Mouse (Mus musculus): ENCODE measurements around the gene Dnajb2. TPM values are rescaled to one million over a fixed set of nuclear protein-coding genes. Genes with fewer than 3 reads are reported as not detected.

Dnajb2 gene
- polyA plus RNA-seq, 1 experiment from 2014 or later, result 24.2 TPM

- DNase-seq (ENCODE audit: low spot score) (no peak), ATAC-seq (ENCODE audit: low FRiP score, low TSS enrichment) (no peak)
- Histone ChIP-seq H3K4me3 (ENCODE audit: low read depth, low read length) (0 out of 2 replicates have a peak overlapping the region, but pooled peaks have one; percentile 52), H3K27me3 (ENCODE audit: control insufficient read depth, insufficient read depth, low read length) (no peaks in the 10 kb centered on the region), H3K9ac (ENCODE audit: low read length) (0 out of 2 replicates have a peak overlapping the region, but pooled peaks have one; percentile 27), H3K27ac (replicated peaks) (no peak overlapping the region), H3K4me2 (replicated peaks; ENCODE audit: low read depth) (peak overlapping the region; percentile 98), H3K36me3 (ENCODE audit: control insufficient read depth, insufficient read depth, low read length) (peaks cover 9% of the 10 kb centered on the region; the same call in 1 of the 2 replicates), H3K9me3 (ENCODE audit: control insufficient read depth, low read length) (no peaks in the 10 kb centered on the region), H3K4me1 (replicated peaks; ENCODE audit: control insufficient read depth, insufficient read depth) (0 out of 2 replicates have a peak, but pooled peaks cover 2% of the 10 kb centered on the region)
- TF ChIP-seq CTCF (IDR thresholded peaks at IDR 0.05; ENCODE audit: low read depth) (no peak), EP300 (optimal IDR thresholded peaks at IDR 0.05) (no peak)
- 72% methylated on average over 13 of the region's 13 CpGs for WGBS
Measured at GRCm38 (mm10) chr1:75216797-75217585, 19.2 kb upstream of the Dnajb2 start.

- WGBS, result 3% methylated on average over 6 of the region's 6 CpGs
- H3K9me3 ChIP-seq (ENCODE audit: control insufficient read depth, low read length), result no peaks in the 10 kb centered on the region
- H3K9ac ChIP-seq (ENCODE audit: low read length), result peak overlapping the region; percentile 69; the same call in 1 of the 2 replicates
- H3K4me3 ChIP-seq (ENCODE audit: low read depth, low read length), result peak overlapping the region; percentile 52
- TF ChIP-seq CTCF (IDR thresholded peaks at IDR 0.05; ENCODE audit: low read depth), result no peak
- no peak for TF ChIP-seq EP300 (optimal IDR thresholded peaks at IDR 0.05)
- no peaks in the 10 kb centered on the region for H3K27me3 ChIP-seq (ENCODE audit: control insufficient read depth, insufficient read depth, low read length)
- peak overlapping the region; percentile 98 for H3K4me2 ChIP-seq (replicated peaks; ENCODE audit: low read depth)
- peak overlapping the region; percentile 83 for H3K27ac ChIP-seq (replicated peaks)
- H3K4me1 ChIP-seq (replicated peaks; ENCODE audit: control insufficient read depth, insufficient read depth), result 0 out of 2 replicates have a peak, but pooled peaks cover 2% of the 10 kb centered on the region
- ATAC-seq (ENCODE audit: low FRiP score, low TSS enrichment), result no peak
- DNase-seq (ENCODE audit: low spot score), result no peak
- 0 out of 2 replicates have a peak, but pooled peaks cover 6% of the 10 kb centered on the region for H3K36me3 ChIP-seq (ENCODE audit: control insufficient read depth, insufficient read depth, low read length)
Measured at GRCm38 (mm10) chr1:75217893-75218226, 18.3 kb upstream of the Dnajb2 start.

- 0 out of 2 replicates have a peak, but pooled peaks cover 6% of the 10 kb centered on the region for H3K36me3 ChIP-seq (ENCODE audit: control insufficient read depth, insufficient read depth, low read length)
- no peaks in the 10 kb centered on the region for H3K27me3 ChIP-seq (ENCODE audit: control insufficient read depth, insufficient read depth, low read length)
- ATAC-seq (ENCODE audit: low FRiP score, low TSS enrichment) (peak; percentile 18), DNase-seq (ENCODE audit: low spot score) (peak; percentile 76)
- H3K4me1 ChIP-seq (replicated peaks; ENCODE audit: control insufficient read depth, insufficient read depth), result 0 out of 2 replicates have a peak, but pooled peaks cover 2% of the 10 kb centered on the region
- peak overlapping the region; percentile 69 for H3K9ac ChIP-seq (ENCODE audit: low read length)
- WGBS, result under 1% methylated on average over 38 of the region's 38 CpGs
- peak overlapping the region; percentile 52 for H3K4me3 ChIP-seq (ENCODE audit: low read depth, low read length)
- peak; percentile 27 for TF ChIP-seq EP300 (optimal IDR thresholded peaks at IDR 0.05)
- no peak for TF ChIP-seq CTCF (IDR thresholded peaks at IDR 0.05; ENCODE audit: low read depth)
- peak overlapping the region; percentile 83 for H3K27ac ChIP-seq (replicated peaks)
- no peaks in the 10 kb centered on the region for H3K9me3 ChIP-seq (ENCODE audit: control insufficient read depth, low read length)
- peak overlapping the region; percentile 98 for H3K4me2 ChIP-seq (replicated peaks; ENCODE audit: low read depth)
Measured at GRCm38 (mm10) chr1:75218227-75219001, 17.8 kb upstream of the Dnajb2 start.

GRCm38 (mm10) chr1:75219078-75219477 is 17.1 kb upstream of the Dnajb2 start:
- Histone ChIP-seq H3K27ac (replicated peaks) (peak overlapping the region; percentile 83), H3K4me2 (replicated peaks; ENCODE audit: low read depth) (peak overlapping the region; percentile 98), H3K36me3 (ENCODE audit: control insufficient read depth, insufficient read depth, low read length) (0 out of 2 replicates have a peak, but pooled peaks cover 3% of the 10 kb centered on the region), H3K27me3 (ENCODE audit: control insufficient read depth, insufficient read depth, low read length) (no peaks in the 10 kb centered on the region), H3K9ac (ENCODE audit: low read length) (peak overlapping the region; percentile 69), H3K4me1 (replicated peaks; ENCODE audit: control insufficient read depth, insufficient read depth) (0 out of 2 replicates have a peak, but pooled peaks cover 2% of the 10 kb centered on the region), H3K9me3 (ENCODE audit: control insufficient read depth, low read length) (no peaks in the 10 kb centered on the region), H3K4me3 (ENCODE audit: low read depth, low read length) (peak overlapping the region; percentile 52)
- 0% methylated on average over 24 of the region's 24 CpGs for WGBS
- TF ChIP-seq EP300 (optimal IDR thresholded peaks at IDR 0.05) (no peak), CTCF (IDR thresholded peaks at IDR 0.05; ENCODE audit: low read depth) (no peak; the same call in 1 of the 2 replicates)
- DNase-seq (ENCODE audit: low spot score) (peak; percentile 95), ATAC-seq (ENCODE audit: low FRiP score, low TSS enrichment) (peak; percentile 86)

GRCm38 (mm10) chr1:75219531-75219930 is 16.7 kb upstream of the Dnajb2 start, which contains the start of gene Tuba4a:
Gene Tuba4a, minus strand, starts transcription at chr1:75219865.
- no peak for TF ChIP-seq EP300 (optimal IDR thresholded peaks at IDR 0.05)
- peak; percentile 50 for TF ChIP-seq CTCF (IDR thresholded peaks at IDR 0.05; ENCODE audit: low read depth)
- Histone ChIP-seq H3K4me3 (ENCODE audit: low read depth, low read length) (peak within 1 kb of the TSS; percentile 52), H3K27ac (replicated peaks) (peak within 1 kb of the TSS; percentile 83), H3K27me3 (ENCODE audit: control insufficient read depth, insufficient read depth, low read length) (no peaks in the 10 kb centered on the region), H3K4me2 (replicated peaks; ENCODE audit: low read depth) (peak within 1 kb of the TSS; percentile 98), H3K9ac (ENCODE audit: low read length) (peak within 1 kb of the TSS; percentile 69), H3K9me3 (ENCODE audit: control insufficient read depth, low read length) (no peaks in the 10 kb centered on the region), H3K36me3 (ENCODE audit: control insufficient read depth, insufficient read depth, low read length) (no peaks in the 10 kb centered on the region), H3K4me1 (replicated peaks; ENCODE audit: control insufficient read depth, insufficient read depth) (0 out of 2 replicates have a peak, but pooled peaks cover 2% of the 10 kb centered on the region)
- peak; percentile 37; the same call in 1 of the 2 replicates for ATAC-seq (ENCODE audit: low FRiP score, low TSS enrichment)
- WGBS, result 2% methylated on average over 33 of the region's 34 CpGs
- peak; percentile 63 for DNase-seq (ENCODE audit: low spot score)

All from stomach, postnatal 0 days (tissue).